Mouse (Mus musculus) liver, postnatal 0 days (tissue): ENCODE measurements around the gene Arhgap44.

Experiments used
- CTCF ChIP-seq: sonication (generic); IDR thresholded peaks from 2 replicates; pipeline ENCODE4 v1.5.1; 2016; ENCODE audit warnings: antibody characterized with exemption, low read depth
- EP300 ChIP-seq: IDR thresholded peaks from 2 replicates; pipeline ENCODE4 v1.6.1; 2016; ENCODE audit warnings: antibody characterized with exemption, low read depth, mild to moderate bottlenecking

DNA sequence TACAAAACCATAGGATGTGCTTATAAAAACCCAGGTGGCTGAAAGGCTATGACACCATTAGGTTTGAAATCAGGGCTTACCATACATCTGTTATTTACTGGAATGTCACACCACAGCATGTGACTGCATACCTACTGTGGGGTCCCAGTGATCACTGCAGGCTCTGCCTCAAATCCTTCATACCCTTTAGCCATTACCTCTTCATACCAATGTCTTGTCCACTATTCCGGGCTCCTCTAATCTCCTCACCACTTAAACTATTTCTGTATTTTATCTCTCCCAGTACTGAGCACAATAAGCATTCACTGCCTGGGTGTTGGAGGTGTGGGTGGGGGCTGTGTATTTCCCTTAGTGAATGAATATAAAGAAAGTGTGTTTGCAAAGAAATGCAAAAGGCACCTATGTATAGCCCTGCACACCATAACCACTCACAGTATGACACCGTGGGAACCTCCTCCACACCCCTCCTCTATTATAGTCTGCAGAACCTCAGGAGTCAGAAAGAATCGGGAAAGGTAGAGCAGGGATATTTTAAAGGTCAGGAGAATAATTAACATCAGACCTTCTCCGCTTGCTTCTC lies 19.8 kb downstream of the Arhgap44 start:
- TF ChIP-seq CTCF (no peak), EP300 (no peak)
